ENCODE assay signal across 8 mouse cellular contexts in the genomic region with DNA sequence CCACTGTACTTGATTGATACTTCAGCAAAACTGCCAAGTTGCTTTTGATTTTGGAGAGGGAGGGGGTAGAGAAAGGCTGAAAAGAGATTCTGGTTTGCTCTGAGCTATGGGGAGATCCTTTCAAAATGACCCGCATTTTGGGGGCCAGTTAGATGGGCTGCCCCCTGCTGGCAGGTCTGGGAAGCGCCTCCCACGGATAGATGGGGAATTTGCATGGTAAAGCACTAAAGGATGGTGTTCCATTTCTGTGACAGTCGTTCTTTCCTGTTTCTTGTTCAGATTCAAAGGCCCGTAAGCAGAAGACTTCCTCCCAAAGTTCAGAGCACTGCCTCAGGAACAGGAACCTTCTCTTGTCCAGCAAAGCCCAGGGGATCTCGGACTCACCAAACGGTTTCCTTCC. TPM values are rescaled to one million over a fixed set of nuclear protein-coding genes. Genes with fewer than 3 reads are reported as not detected.
A peak's percentile ranks its signal among the peaks of the same experiment; 100 is the strongest.
DNase-seq lines count a peak whose midpoint lies in the region; TF ChIP-seq lines count a peak whose summit lies in the region.

No protein-coding gene starts in this region.

- H3K27me3 ChIP-seq in thymus, adult 2 months (ENCODE audit: control insufficient read depth, insufficient read depth, low read length): no peaks in the 10 kb centered on the region

- no peak overlapping the region for H3K4me3 ChIP-seq in thymus, adult 2 months (ENCODE audit: control insufficient read depth, insufficient read depth, low read length)

- WGBS in thymus, adult 2 months: 38% methylated on average over 7 of the region's 7 CpGs

- DNase-seq in heart, adult 8-10 months (ENCODE audit: low spot score): peak; percentile 31
- no peak for DNase-seq in heart, postnatal 25 days (ENCODE audit: low spot score)
- DNase-seq in B cell, adult 2 months: peak; percentile 79 to 83
- DNase-seq in adrenal gland, adult 2 months: peak; percentile 52
- DNase-seq in embryo, embryonic 11 days: peak; percentile 31
- DNase-seq in kidney, postnatal 10 days: peak; percentile 68
- DNase-seq in mesoderm, embryonic 11.5 days (ENCODE audit: low read depth, low spot score): peak; percentile 12
- DNase-seq in thymus, adult 2 months: peak; percentile 55

- intact Hi-C loops in heart, postnatal 25 days (cut with DNase I): loop anchor here (1.0 kb wide), 1 partner anchor 105 kb away; no protein-coding TSS in a partner anchor

- H3K4me1 ChIP-seq in thymus, adult 2 months (replicated peaks; ENCODE audit: control insufficient read depth, insufficient read depth, low read length): no peaks in the 10 kb centered on the region

- no peak overlapping the region for H3K27ac ChIP-seq in thymus, adult 2 months (ENCODE audit: control insufficient read depth, insufficient read depth, low read length)

- TF ChIP-seq CTCF in thymus, adult 2 months (IDR thresholded peaks at IDR 0.05; ENCODE audit: borderline replicate concordance, control insufficient read depth, extremely low read depth, insufficient read depth, low read length, poor library complexity): peak; percentile 56; the same call in 1 of the 2 replicates

- H3K36me3 ChIP-seq in thymus, adult 2 months (ENCODE audit: control insufficient read depth, insufficient read depth, low read length): 0 out of 2 replicates have a peak, but pooled peaks cover 4% of the 10 kb centered on the region

- no peak for TF ChIP-seq POLR2A in thymus, adult 2 months (IDR thresholded peaks at IDR 0.05; ENCODE audit: control insufficient read depth, extremely low read depth, insufficient read depth, low read length, poor library complexity)

RNA-seq across cellular contexts. Expression of a gene that starts 42.5 kb away (rescaled TPM):
- 1 to 10 TPM; 4.9 to 6.1 (median 5.5) TPM for total RNA-seq in heart, adult 8-10 months (2022)
- 1 to 10 TPM; 5.3 to 7.6 TPM for total RNA-seq in heart, postnatal 25 days (2021)
- total RNA-seq in adrenal gland, adult 2 months (2021): 10 to 100 TPM in 1 of 2 experiments, 1 to 10 TPM in 1; 9.4 to 11.5 TPM
- polyA plus RNA-seq in adrenal gland, adult 2 months (2012; rRNA removed): 3.6 and 5.2 TPM in 2 replicates
- 7.8 TPM in 2 replicates for polyA plus RNA-seq in thymus, adult 2 months (2012; rRNA removed)
